Mouse (Mus musculus): ENCODE results near the gene Asb2. TPM values are rescaled to one million over a fixed set of nuclear protein-coding genes. Genes with fewer than 3 reads are reported as not detected.
A peak's percentile ranks its signal among the peaks of the same experiment; 100 is the strongest.

The Asb2 gene
- polyA plus RNA-seq, 1 experiment: 10.7 TPM

DNA sequence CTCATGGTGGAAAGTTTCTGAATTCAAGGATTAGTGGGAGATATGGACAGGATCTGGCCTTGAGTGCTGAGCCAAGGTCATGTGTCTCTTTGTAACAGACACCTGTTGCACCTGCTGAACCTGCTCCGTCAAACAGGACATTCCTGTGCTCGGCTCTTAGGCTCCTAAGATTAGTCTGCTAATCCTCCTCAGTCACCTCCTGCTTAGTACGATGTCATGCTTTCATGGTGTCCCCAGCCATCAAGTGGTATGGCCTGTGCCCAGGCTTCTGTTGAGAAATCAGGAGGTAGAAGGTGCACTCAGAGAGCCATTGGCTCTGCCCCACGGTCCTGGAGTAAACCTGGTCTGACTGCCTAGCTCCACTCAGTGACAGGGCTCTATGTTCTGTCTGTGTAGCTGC, 15.1 kb upstream of the Asb2 start:
- H3K36me3 ChIP-seq (ENCODE audit: control insufficient read depth, insufficient read depth, low read length): no peaks in the 10 kb centered on the region
- no peak overlapping the region for H3K27ac ChIP-seq (ENCODE audit: insufficient read depth, low read depth, low read length)
- WGBS: 74% methylated on average over 4 of the region's 4 CpGs
- DNase-seq: no peak
- no peaks in the 10 kb centered on the region for H3K27me3 ChIP-seq (replicated peaks; ENCODE audit: control insufficient read depth, insufficient read depth, low read length)
- H3K4me3 ChIP-seq (ENCODE audit: insufficient read depth, low read depth, low read length): no peak overlapping the region
- TF ChIP-seq POLR2A (IDR thresholded peaks at IDR 0.05; ENCODE audit: low read depth, low read length) (no peak), CTCF (conservative IDR thresholded peaks at IDR 0.05; ENCODE audit: insufficient read depth, insufficient read length, low read depth, low read length) (no peak)
- no peaks in the 10 kb centered on the region for H3K4me1 ChIP-seq (ENCODE audit: control insufficient read depth, insufficient read depth, low read length)

GRCm38 (mm10) chr12:103368777-103369176, 13.0 kb upstream of the Asb2 start:
- 53% methylated on average over 2 of the region's 2 CpGs for WGBS
- TF ChIP-seq POLR2A (IDR thresholded peaks at IDR 0.05; ENCODE audit: low read depth, low read length): no peak

DNA sequence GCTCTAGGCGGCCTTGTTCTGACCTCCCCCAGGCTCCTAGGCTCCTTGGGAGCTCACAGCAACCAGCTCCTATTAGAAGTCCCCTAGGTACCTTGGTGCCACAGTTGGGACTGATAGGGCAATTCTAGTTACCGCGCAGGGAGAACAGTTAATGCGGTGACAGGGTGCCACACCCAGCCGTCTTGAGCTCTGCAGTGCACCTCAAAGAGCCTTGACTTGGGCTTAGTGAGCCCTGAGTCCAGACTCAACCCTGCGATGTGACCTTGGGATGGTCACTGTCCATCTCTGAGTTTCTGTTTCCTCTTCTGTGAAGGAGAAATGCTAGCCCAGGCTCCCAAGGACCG, 12.5 kb upstream of the Asb2 start:
- Histone ChIP-seq H3K4me3 (ENCODE audit: insufficient read depth, low read depth, low read length) (no peak overlapping the region), H3K27ac (ENCODE audit: insufficient read depth, low read depth, low read length) (no peak overlapping the region), H3K36me3 (ENCODE audit: control insufficient read depth, insufficient read depth, low read length) (no peaks in the 10 kb centered on the region), H3K4me1 (ENCODE audit: control insufficient read depth, insufficient read depth, low read length) (no peaks in the 10 kb centered on the region), H3K27me3 (replicated peaks; ENCODE audit: control insufficient read depth, insufficient read depth, low read length) (no peaks in the 10 kb centered on the region)
- WGBS: 72% methylated on average over 7 of the region's 7 CpGs
- DNase-seq: no peak
- TF ChIP-seq POLR2A (IDR thresholded peaks at IDR 0.05; ENCODE audit: low read depth, low read length): no peak
- no peak for TF ChIP-seq CTCF (conservative IDR thresholded peaks at IDR 0.05; ENCODE audit: insufficient read depth, insufficient read length, low read depth, low read length)

More at GRCm38 (mm10) chr12:103368777-103369176, 13.0 kb upstream of the Asb2 start:
- no peak for DNase-seq
- Histone ChIP-seq H3K27me3 (replicated peaks; ENCODE audit: control insufficient read depth, insufficient read depth, low read length) (no peaks in the 10 kb centered on the region), H3K27ac (ENCODE audit: insufficient read depth, low read depth, low read length) (no peak overlapping the region), H3K4me1 (ENCODE audit: control insufficient read depth, insufficient read depth, low read length) (no peaks in the 10 kb centered on the region), H3K36me3 (ENCODE audit: control insufficient read depth, insufficient read depth, low read length) (no peaks in the 10 kb centered on the region), H3K4me3 (ENCODE audit: insufficient read depth, low read depth, low read length) (no peak overlapping the region)

GRCm38 (mm10) chr12:103367620-103368325, 12.0 kb upstream of the Asb2 start:
- no peaks in the 10 kb centered on the region for H3K4me1 ChIP-seq (ENCODE audit: control insufficient read depth, insufficient read depth, low read length)
- DNase-seq: peak; percentile 46
- no peak overlapping the region for H3K27ac ChIP-seq (ENCODE audit: insufficient read depth, low read depth, low read length)
- 17% methylated on average over 18 of the region's 18 CpGs for WGBS
- no peak overlapping the region for H3K4me3 ChIP-seq (ENCODE audit: insufficient read depth, low read depth, low read length)
- H3K36me3 ChIP-seq (ENCODE audit: control insufficient read depth, insufficient read depth, low read length): no peaks in the 10 kb centered on the region
- H3K27me3 ChIP-seq (replicated peaks; ENCODE audit: control insufficient read depth, insufficient read depth, low read length): no peaks in the 10 kb centered on the region
- no peak for TF ChIP-seq POLR2A (IDR thresholded peaks at IDR 0.05; ENCODE audit: low read depth, low read length)
- peak; percentile 57 for TF ChIP-seq CTCF (conservative IDR thresholded peaks at IDR 0.05; ENCODE audit: insufficient read depth, insufficient read length, low read depth, low read length)

DNA sequence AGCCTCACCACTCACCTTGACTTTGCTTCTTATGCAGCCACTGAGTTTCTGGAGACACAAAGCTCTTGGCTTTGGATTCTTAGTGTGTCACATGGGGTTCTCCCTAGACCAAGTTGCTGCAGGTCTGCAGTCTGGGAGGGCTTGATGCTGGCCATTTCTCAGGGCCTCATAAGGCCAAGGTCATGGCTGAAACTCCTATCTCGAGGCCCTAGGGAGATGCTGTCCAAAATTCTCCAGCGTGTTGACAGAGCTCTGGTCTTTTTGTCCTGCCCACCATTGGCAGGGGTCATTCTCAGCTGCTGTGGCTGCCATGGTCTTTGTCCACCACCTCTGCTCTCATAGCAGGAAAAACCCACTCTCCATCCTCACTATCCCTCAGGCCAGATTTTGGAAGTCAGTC, 11.4 kb upstream of the Asb2 start:
- no peaks in the 10 kb centered on the region for H3K36me3 ChIP-seq (ENCODE audit: control insufficient read depth, insufficient read depth, low read length)
- no peaks in the 10 kb centered on the region for H3K27me3 ChIP-seq (replicated peaks; ENCODE audit: control insufficient read depth, insufficient read depth, low read length)
- no peak overlapping the region for H3K27ac ChIP-seq (ENCODE audit: insufficient read depth, low read depth, low read length)
- no peak for DNase-seq
- H3K4me3 ChIP-seq (ENCODE audit: insufficient read depth, low read depth, low read length): no peak overlapping the region
- TF ChIP-seq CTCF (conservative IDR thresholded peaks at IDR 0.05; ENCODE audit: insufficient read depth, insufficient read length, low read depth, low read length) (no peak), POLR2A (IDR thresholded peaks at IDR 0.05; ENCODE audit: low read depth, low read length) (no peak)
- no peaks in the 10 kb centered on the region for H3K4me1 ChIP-seq (ENCODE audit: control insufficient read depth, insufficient read depth, low read length)
- 78% methylated on average over 2 of the region's 2 CpGs for WGBS

- no peak for DNase-seq
- no peak overlapping the region for H3K4me3 ChIP-seq (ENCODE audit: insufficient read depth, low read depth, low read length)
- H3K36me3 ChIP-seq (ENCODE audit: control insufficient read depth, insufficient read depth, low read length): no peaks in the 10 kb centered on the region
- 82% methylated on average over 3 of the region's 3 CpGs for WGBS
- no peak overlapping the region for H3K27ac ChIP-seq (ENCODE audit: insufficient read depth, low read depth, low read length)
- no peaks in the 10 kb centered on the region for H3K27me3 ChIP-seq (replicated peaks; ENCODE audit: control insufficient read depth, insufficient read depth, low read length)
- no peaks in the 10 kb centered on the region for H3K4me1 ChIP-seq (ENCODE audit: control insufficient read depth, insufficient read depth, low read length)
- TF ChIP-seq POLR2A (IDR thresholded peaks at IDR 0.05; ENCODE audit: low read depth, low read length) (no peak), CTCF (conservative IDR thresholded peaks at IDR 0.05; ENCODE audit: insufficient read depth, insufficient read length, low read depth, low read length) (no peak)
These were observed 6.5 kb upstream of the Asb2 start for GRCm38 (mm10) chr12:103362336-103362735.

DNA sequence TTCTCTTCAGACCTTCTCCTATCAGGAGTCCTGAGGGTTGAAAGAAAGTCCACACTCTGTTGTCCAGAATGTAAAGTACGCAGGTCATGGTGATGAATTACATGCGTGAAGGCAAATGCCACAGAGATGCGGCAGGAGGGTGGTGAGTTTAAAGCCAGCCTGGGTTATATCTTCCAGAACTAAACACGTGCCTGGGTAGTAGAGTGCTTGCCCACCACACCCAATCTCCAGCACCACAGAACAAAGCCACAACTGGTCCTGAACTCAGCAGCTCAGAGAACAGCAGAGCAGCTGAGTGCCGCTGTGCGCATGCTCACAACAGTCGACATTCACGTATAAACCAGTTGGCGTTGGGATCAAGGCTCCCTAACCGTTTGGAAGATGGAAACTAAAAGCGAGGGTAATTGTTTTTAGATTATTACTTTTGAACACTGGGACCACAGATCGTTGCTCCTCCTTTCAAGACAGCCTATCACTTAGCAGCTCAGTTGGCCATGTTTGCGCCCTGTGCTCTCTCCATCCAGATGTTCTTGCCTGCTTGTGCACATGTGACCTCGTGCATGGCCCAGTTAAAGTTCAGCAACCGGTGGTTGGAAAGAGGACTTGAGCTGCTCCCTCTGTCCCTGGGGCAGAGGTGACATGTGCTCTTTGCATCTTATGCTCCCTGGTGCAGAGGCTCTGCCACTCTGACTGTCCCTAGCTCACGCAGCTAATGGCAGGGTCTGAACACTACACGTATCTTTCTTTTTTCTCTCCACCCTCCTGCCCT, 5.9 kb upstream of the Asb2 start:
- Histone ChIP-seq H3K27ac (ENCODE audit: insufficient read depth, low read depth, low read length) (no peak overlapping the region), H3K27me3 (replicated peaks; ENCODE audit: control insufficient read depth, insufficient read depth, low read length) (no peaks in the 10 kb centered on the region), H3K4me1 (ENCODE audit: control insufficient read depth, insufficient read depth, low read length) (no peaks in the 10 kb centered on the region), H3K4me3 (ENCODE audit: insufficient read depth, low read depth, low read length) (no peak overlapping the region), H3K36me3 (ENCODE audit: control insufficient read depth, insufficient read depth, low read length) (no peaks in the 10 kb centered on the region)
- 88% methylated on average over 17 of the region's 17 CpGs for WGBS
- no peak for DNase-seq
- TF ChIP-seq POLR2A (IDR thresholded peaks at IDR 0.05; ENCODE audit: low read depth, low read length) (no peak), CTCF (conservative IDR thresholded peaks at IDR 0.05; ENCODE audit: insufficient read depth, insufficient read length, low read depth, low read length) (no peak)
